Comparison of ENCODE assay signal across 8 mouse cellular contexts in genomic region chr7:16874756-16875309, GRCm38 (mm10). TPM values are rescaled to one million over a fixed set of nuclear protein-coding genes. Genes with fewer than 3 reads are reported as not detected.
DNase-seq lines count a peak whose midpoint lies in the region; ATAC-seq and TF ChIP-seq lines count a peak whose summit lies in the region.

No protein-coding gene starts in this region.

- H3K4me3 ChIP-seq in cortical plate, adult 2 months (ENCODE audit: insufficient read depth, low read length) = peak overlapping the region; percentile 99
- H3K4me3 ChIP-seq in megakaryocyte, embryonic 14.5 days (replicated peaks) = peak overlapping the region; percentile 95

- peak overlapping the region; percentile 69 for H3K27ac ChIP-seq in cortical plate, adult 2 months (ENCODE audit: insufficient read depth, low read length)

- H3K27me3 ChIP-seq in megakaryocyte, embryonic 14.5 days (replicated peaks) = peaks cover 13% of the 10 kb centered on the region

- TF ChIP-seq CTCF in cortical plate, adult 2 months (IDR thresholded peaks at IDR 0.05; ENCODE audit: extremely low read depth, insufficient read depth, low read length) = no peak

- no peaks in the 10 kb centered on the region; the same call in 1 of the 2 replicates for H3K4me1 ChIP-seq in cortical plate, adult 2 months (ENCODE audit: control insufficient read depth, insufficient read depth, low read length)
- peaks cover 41% of the 10 kb centered on the region for H3K4me1 ChIP-seq in megakaryocyte, embryonic 14.5 days

- peak; percentile 100 for DNase-seq in gastrocnemius, adult 8-10 months (ENCODE audit: low spot score in 2 of 2)
- DNase-seq in hindlimb bud, embryonic 11.5 days (ENCODE audit: extremely low spot score, low read depth, low spot score) = peak; percentile 99
- DNase-seq in left cerebral cortex, adult 8-10 months (ENCODE audit: low spot score in 2 of 2) = peak; percentile 98 to 100
- peak; percentile 100 for DNase-seq in right cerebral cortex, postnatal 10 days (ENCODE audit: low spot score in 2 of 2)
- DNase-seq in urinary bladder, postnatal 25 days (ENCODE audit: low spot score) = peak; percentile 96

- peaks cover 31% of the 10 kb centered on the region for H3K36me3 ChIP-seq in megakaryocyte, embryonic 14.5 days (replicated peaks; ENCODE audit: low read length)

- H3K9me3 ChIP-seq in megakaryocyte, embryonic 14.5 days = no peaks in the 10 kb centered on the region

- peak; percentile 87 for ATAC-seq in activated CD4-positive, CD25-positive, alpha-beta regulatory T cell, adult 4 months

- peak; percentile 39; the same call in 1 of the 2 replicates for TF ChIP-seq POLR2A in cortical plate, adult 2 months (IDR thresholded peaks at IDR 0.05; ENCODE audit: extremely low read depth, insufficient read depth, low read length)

RNA-seq across cellular contexts. Expression of gene Dact3, which starts 0.3 kb away (rescaled TPM):
- polyA plus RNA-seq in activated CD4-positive, CD25-positive, alpha-beta regulatory T cell, adult 4 months (2017; shearing (Covaris generic)) = not detected
- polyA plus RNA-seq in cortical plate, adult 2 months (2012; rRNA removed) = 169 and 184 TPM in 2 replicates
- total RNA-seq in gastrocnemius, adult 8-10 months (2022) = 1 to 10 TPM in 2 of 4 experiments, under 1 TPM in 2; 0.87 to 1.4 (median 1.1) TPM
- total RNA-seq in left cerebral cortex, adult 8-10 months (2022) = 100 to 1,000 TPM; 163 to 169 (median 166) TPM
- polyA plus RNA-seq in megakaryocyte, embryonic 14.5 days (2012; ENCODE audit: insufficient read depth, low replicate concordance) = 3.3 and 10.9 TPM in 2 replicates

RNA-seq across cellular contexts. Expression of gene Gng8, which starts 16.8 kb away (rescaled TPM):
- not detected for polyA plus RNA-seq in activated CD4-positive, CD25-positive, alpha-beta regulatory T cell, adult 4 months (2017; shearing (Covaris generic))
- polyA plus RNA-seq in cortical plate, adult 2 months (2012; rRNA removed) = 8.3 and 10.9 TPM in 2 replicates
- total RNA-seq in gastrocnemius, adult 8-10 months (2022) = under 1 TPM in 1 of 4 experiments, not detected in 3; 0.36 TPM
- total RNA-seq in left cerebral cortex, adult 8-10 months (2022) = 1 to 10 TPM; 2.1 to 3.5 (median 3.5) TPM
- polyA plus RNA-seq in megakaryocyte, embryonic 14.5 days (2012; ENCODE audit: insufficient read depth, low replicate concordance) = not detected in 2 replicates

RNA-seq across cellular contexts. Expression of gene Ptgir, which starts 31.5 kb away (rescaled TPM):
- polyA plus RNA-seq in activated CD4-positive, CD25-positive, alpha-beta regulatory T cell, adult 4 months (2017; shearing (Covaris generic)) = 10 to 100 TPM; 11.8 to 13.2 TPM
- 0.08 and 0.17 TPM in 2 replicates for polyA plus RNA-seq in cortical plate, adult 2 months (2012; rRNA removed)
- total RNA-seq in gastrocnemius, adult 8-10 months (2022) = under 1 TPM; 0.62 to 0.97 (median 0.93) TPM
- total RNA-seq in left cerebral cortex, adult 8-10 months (2022) = under 1 TPM in 3 of 4 experiments, not detected in 1; 0.11 to 0.16 (median 0.13) TPM
- polyA plus RNA-seq in megakaryocyte, embryonic 14.5 days (2012; ENCODE audit: insufficient read depth, low replicate concordance) = 56.9 and 66.7 TPM in 2 replicates

RNA-seq across cellular contexts. Expression of gene Prkd2, which starts 32.1 kb away (rescaled TPM):
- polyA plus RNA-seq in activated CD4-positive, CD25-positive, alpha-beta regulatory T cell, adult 4 months (2017; shearing (Covaris generic)) = 10 to 100 TPM; 45.7 to 47.6 TPM
- 6.5 and 6.8 TPM in 2 replicates for polyA plus RNA-seq in cortical plate, adult 2 months (2012; rRNA removed)
- total RNA-seq in gastrocnemius, adult 8-10 months (2022) = 1 to 10 TPM; 2.5 to 4.1 (median 3.4) TPM
- 1 to 10 TPM; 4.2 to 6.8 (median 5.5) TPM for total RNA-seq in left cerebral cortex, adult 8-10 months (2022)
- polyA plus RNA-seq in megakaryocyte, embryonic 14.5 days (2012; ENCODE audit: insufficient read depth, low replicate concordance) = 54.4 and 70.1 TPM in 2 replicates

RNA-seq across cellular contexts. Expression of gene Calm3, which starts 49.1 kb away (rescaled TPM):
- 100 to 1,000 TPM; 106 to 159 TPM for polyA plus RNA-seq in activated CD4-positive, CD25-positive, alpha-beta regulatory T cell, adult 4 months (2017; shearing (Covaris generic))
- 1,956 and 2,049 TPM in 2 replicates for polyA plus RNA-seq in cortical plate, adult 2 months (2012; rRNA removed)
- 100 to 1,000 TPM; 386 to 534 (median 424) TPM for total RNA-seq in gastrocnemius, adult 8-10 months (2022)
- total RNA-seq in left cerebral cortex, adult 8-10 months (2022) = 1,000 to 10,000 TPM; 1,595 to 1,874 (median 1,737) TPM
- 823 and 866 TPM in 2 replicates for polyA plus RNA-seq in megakaryocyte, embryonic 14.5 days (2012; ENCODE audit: insufficient read depth, low replicate concordance)

Comparison
In these comparisons a context has a peak if more than half of its experiments do, and no peak if none do; other contexts are left out.
1. Peak in every context shown above with its lines: DNase-seq, ATAC-seq, H3K4me3 ChIP-seq and H3K27ac ChIP-seq.
2. RNA of gene Dact3, which starts 0.3 kb away (polyA plus RNA-seq): 169 to 184 TPM in cortical plate, adult 2 months; 3.3 to 10.9 TPM in megakaryocyte, embryonic 14.5 days and not detected in activated CD4-positive, CD25-positive, alpha-beta regulatory T cell, adult 4 months; every median in the first group is over 10 times any median in the second.
3. RNA of gene Ptgir, which starts 31.5 kb away (polyA plus RNA-seq): 56.9 to 66.7 TPM in megakaryocyte, embryonic 14.5 days and 11.8 to 13.2 TPM in activated CD4-positive, CD25-positive, alpha-beta regulatory T cell, adult 4 months; 0.08 to 0.17 TPM in cortical plate, adult 2 months; every median in the first group is over 10 times any median in the second.